Mouse (Mus musculus) brown adipose tissue, adult 24 weeks (tissue): Measurements from ENCODE around the gene Rasa2. TPM values are rescaled to one million over a fixed set of nuclear protein-coding genes. Genes with fewer than 3 reads are reported as not detected.
"Not testable (repeated sequence)": the region's sequence is repeated elsewhere in the genome, so short reads cannot be mapped to it uniquely, and the experiment has no call there.

Experiments used
- H3K27ac ChIP-seq: fragments of 200-500 bp; replicated peaks from 2 replicates; pipeline ENCODE4 v1.5.1; 2012; ENCODE audit warnings: low read depth, mild to moderate bottlenecking, low read length
- H3K4me1 ChIP-seq: fragments of 200-500 bp; 2 replicates; pipeline ENCODE4 v1.6.1; 2012; ENCODE audit warnings: low read length, mixed read lengths; ENCODE audit not compliant: control insufficient read depth, insufficient read depth, insufficient read length
- H3K4me3 ChIP-seq: fragments of 200-500 bp; 2 replicates; pipeline ENCODE4 v1.5.1; 2012; ENCODE audit warnings: low read depth, mild to moderate bottlenecking, low read length, moderate library complexity; ENCODE audit not compliant: insufficient read depth
- polyA plus RNA-seq: library from polyadenylated mRNA; stranded (reverse); fragments of >200 nt; gene quantifications from 2 replicates; pipeline ENCODE4 v1.2.4, GENCODE M21; 2012; ENCODE audit not compliant: missing spikeins, insufficient read depth, insufficient read length

Rasa2 gene
- polyA plus RNA-seq, 1 experiment: 5.7 TPM

- no peak overlapping the region for H3K27ac ChIP-seq
- no peak overlapping the region for H3K4me3 ChIP-seq
- H3K4me1 ChIP-seq: no peaks in the 10 kb centered on the region
These were observed 19.4 kb upstream of the Rasa2 start for GRCm38 (mm10) chr9:96650807-96651206.

DNA sequence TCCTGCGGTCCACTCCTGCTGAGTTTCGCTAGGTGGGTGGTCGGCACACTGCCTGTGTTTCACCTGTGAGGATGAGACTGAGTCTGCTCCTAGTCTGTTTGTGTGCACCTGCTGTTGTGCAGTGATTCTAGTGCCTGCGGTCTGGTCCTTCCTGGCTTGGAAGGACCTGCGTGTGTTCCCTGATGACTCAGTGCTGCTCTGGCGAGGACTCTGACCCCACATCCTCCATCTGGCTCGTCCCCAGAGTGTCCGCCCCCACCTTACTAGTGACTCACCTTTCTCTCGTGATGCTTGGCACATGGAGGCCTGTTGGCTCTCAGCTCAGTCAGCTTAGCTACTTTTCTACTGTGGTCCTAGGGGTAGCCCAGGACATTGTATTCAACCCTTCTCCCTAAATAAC lies 18.5 kb upstream of the Rasa2 start:
- no peak overlapping the region for H3K27ac ChIP-seq
- no peak overlapping the region for H3K4me3 ChIP-seq
- no peaks in the 10 kb centered on the region for H3K4me1 ChIP-seq

- Histone ChIP-seq H3K4me1 (no peaks in the 10 kb centered on the region), H3K27ac (no peak overlapping the region), H3K4me3 (no peak overlapping the region)
These were observed 17.9 kb upstream of the Rasa2 start for GRCm38 (mm10) chr9:96649362-96649761.

DNA sequence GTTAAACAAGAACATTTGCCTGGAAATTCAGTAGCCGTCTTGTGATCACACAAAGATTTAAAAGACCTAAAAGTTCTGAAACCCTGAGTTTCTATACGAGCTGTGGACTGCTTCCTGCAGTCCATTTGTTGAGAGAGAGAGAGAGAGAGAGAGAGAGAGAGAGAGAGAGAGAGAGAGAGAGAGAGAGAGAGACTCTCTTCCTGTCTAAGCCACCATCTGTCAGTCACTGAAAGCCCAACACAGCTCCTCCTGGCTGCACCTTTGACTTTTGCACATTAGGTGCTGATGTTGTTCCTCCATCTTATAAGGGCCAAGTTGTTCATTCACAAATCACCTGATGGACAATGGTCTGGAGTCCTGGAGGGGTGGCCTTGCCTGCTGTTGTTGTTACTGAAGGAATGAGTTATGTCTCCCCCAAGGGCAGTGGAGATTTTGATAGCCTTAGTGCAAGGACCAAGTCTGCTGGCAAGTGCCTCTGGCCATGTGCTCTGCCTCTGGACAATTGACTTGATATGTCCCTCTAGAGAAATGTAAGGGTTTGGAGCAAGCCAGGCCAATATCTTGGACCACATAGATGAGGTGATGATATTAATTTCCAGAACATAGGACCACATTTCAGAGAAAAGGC lies 15.4 kb upstream of the Rasa2 start:
- Histone ChIP-seq H3K4me1 (no peaks in the 10 kb centered on the region), H3K27ac (no peak overlapping the region), H3K4me3 (no peak overlapping the region)

DNA sequence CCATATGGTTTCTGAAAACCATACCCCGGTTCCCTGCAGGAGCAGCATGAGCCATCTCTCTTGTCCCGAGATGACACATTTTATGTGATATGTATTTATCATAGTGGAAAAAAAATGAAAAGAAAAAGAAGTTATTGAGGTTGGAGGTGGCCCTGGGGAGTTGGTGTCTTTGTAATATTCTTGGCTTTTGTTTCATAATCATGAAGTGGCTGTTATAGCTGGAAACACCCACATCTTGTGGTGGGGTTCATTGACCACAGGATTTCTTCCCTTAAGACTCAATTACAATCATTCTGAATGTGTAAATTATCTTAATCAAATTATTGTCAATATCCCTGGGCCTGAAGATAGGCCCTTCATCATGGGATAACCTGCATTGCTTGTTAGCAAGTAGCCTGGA lies 13.4 kb upstream of the Rasa2 start:
- H3K4me3 ChIP-seq: no peak overlapping the region
- no peaks in the 10 kb centered on the region for H3K4me1 ChIP-seq
- H3K27ac ChIP-seq: no peak overlapping the region

DNA sequence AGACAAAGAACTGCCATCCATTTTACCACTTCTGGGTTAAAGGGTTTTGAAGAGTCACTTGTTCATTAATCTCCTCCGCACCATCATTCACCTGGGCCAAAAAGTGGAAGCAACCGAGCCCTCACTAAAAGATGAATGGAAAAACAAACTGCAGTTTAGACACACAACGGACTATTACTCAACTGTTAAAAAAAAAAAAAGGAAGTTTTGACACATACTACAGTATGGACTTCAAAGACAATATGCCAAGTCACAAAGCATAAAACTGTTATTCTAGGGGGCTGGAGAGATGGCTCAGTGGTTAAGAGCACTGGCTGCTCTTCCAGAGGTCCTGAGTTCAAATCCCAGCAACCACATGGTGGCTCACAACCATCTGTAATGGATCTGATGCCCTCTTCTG lies 12.6 kb upstream of the Rasa2 start:
- H3K4me3 ChIP-seq, H3K4me1 ChIP-seq, H3K27ac ChIP-seq: not testable (repeated sequence)

GRCm38 (mm10) chr9:96639451-96639850 lies 8.0 kb upstream of the Rasa2 start:
- Histone ChIP-seq H3K4me3 (no peak overlapping the region), H3K27ac (no peak overlapping the region), H3K4me1 (no peaks in the 10 kb centered on the region)

- Histone ChIP-seq H3K4me1 (no peaks in the 10 kb centered on the region), H3K27ac (no peak overlapping the region), H3K4me3 (no peak overlapping the region)
These were observed 7.1 kb upstream of the Rasa2 start for GRCm38 (mm10) chr9:96638508-96638907.

GRCm38 (mm10) chr9:96637157-96637548 lies 5.7 kb upstream of the Rasa2 start:
- no peaks in the 10 kb centered on the region for H3K4me1 ChIP-seq
- H3K4me3 ChIP-seq: no peak overlapping the region

GRCm38 (mm10) chr9:96636423-96637156 lies 5.2 kb upstream of the Rasa2 start:
- no peak overlapping the region for H3K4me3 ChIP-seq
- H3K27ac ChIP-seq: no peak overlapping the region
- no peaks in the 10 kb centered on the region for H3K4me1 ChIP-seq

More at GRCm38 (mm10) chr9:96637157-96637548, 5.7 kb upstream of the Rasa2 start:
- H3K27ac ChIP-seq: no peak overlapping the region

GRCm38 (mm10) chr9:96635899-96636298 lies 4.5 kb upstream of the Rasa2 start:
- Histone ChIP-seq H3K27ac (no peak overlapping the region), H3K4me3 (no peak overlapping the region), H3K4me1 (no peaks in the 10 kb centered on the region)

GRCm38 (mm10) chr9:96635176-96635575 lies 3.8 kb upstream of the Rasa2 start:
- H3K4me3 ChIP-seq: no peak overlapping the region
- no peak overlapping the region for H3K27ac ChIP-seq
- no peaks in the 10 kb centered on the region for H3K4me1 ChIP-seq

DNA sequence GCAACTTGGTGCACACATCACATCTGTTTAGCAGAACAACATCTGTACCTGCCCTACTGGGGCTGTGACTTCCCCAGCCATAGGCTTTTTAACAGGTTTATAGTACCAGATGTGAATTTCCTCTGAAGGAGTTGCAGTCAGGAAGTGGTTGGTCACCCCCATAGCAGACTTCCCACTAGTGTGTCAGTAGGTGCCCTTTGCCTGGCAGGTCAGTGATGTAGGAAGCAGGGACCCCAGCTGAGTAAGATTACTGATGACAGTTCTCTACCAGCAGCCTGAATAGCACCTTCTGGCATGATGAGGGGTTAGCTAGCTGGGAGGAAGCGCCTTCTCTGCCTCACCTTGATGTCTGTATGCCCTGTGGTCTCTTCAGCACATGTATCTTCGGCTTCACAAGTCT lies 2.4 kb upstream of the Rasa2 start:
- no peaks in the 10 kb centered on the region for H3K4me1 ChIP-seq
- H3K27ac ChIP-seq: no peak overlapping the region
- no peak overlapping the region for H3K4me3 ChIP-seq

DNA sequence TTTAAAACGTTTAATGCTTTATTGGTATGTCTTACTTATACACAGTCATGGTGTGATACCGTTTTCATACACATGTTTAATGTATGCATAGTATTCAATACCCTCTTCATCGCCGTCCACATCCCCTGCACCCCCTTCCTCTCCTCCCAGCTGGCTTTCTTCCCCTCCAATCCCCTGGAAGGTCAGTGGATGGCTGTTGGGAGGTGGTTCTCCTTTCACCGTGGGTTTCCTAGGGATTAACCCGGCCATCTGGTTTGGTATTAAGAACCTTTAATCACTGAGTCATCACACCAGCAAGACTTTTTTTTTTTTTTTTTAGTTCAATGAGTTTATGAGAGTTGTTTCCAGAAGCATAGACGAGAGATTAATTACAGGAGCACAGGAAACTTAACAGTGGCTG lies 1.3 kb upstream of the Rasa2 start:
- Histone ChIP-seq H3K4me3 (no peak overlapping the region), H3K4me1 (no peaks in the 10 kb centered on the region), H3K27ac (no peak overlapping the region)

DNA sequence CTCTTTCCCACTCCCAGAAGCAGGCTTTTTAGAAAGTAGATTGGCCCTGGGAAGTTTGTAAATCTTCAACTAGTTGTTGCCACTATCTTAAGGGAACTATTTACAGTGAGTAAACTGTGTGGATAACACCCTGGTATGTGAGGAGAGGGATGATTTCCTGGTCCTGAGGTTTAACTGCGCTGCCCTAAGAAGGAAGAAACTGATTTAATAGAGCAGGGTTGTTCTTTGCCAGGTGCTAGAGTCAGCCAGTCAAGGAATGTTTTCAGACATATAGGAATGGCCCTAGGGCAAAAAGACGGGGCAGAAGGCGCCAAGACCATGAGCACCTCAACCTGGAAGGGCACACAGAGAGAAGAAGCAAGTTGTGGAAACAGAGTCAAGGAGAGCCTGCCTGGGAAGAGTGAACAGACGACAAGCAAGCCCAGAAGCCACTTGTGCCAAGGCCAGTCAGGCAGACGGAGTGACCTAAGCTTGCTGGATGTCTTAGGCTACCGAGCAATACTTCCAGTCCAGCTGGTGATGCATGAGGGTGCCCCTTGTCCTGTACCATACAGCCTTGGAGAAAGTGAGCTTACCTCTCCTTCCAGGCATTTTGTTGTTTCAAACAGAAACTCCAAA lies 765 bp upstream of the Rasa2 start:
- H3K4me3 ChIP-seq: peak overlapping the region; percentile 66; the same call in 1 of the 2 replicates
- no peak overlapping the region for H3K27ac ChIP-seq
- no peaks in the 10 kb centered on the region for H3K4me1 ChIP-seq
